Mouse (Mus musculus): ENCODE measurements at regions not wholly inside any gene's neighbourhood (a gene's known extent, or its start where the extent isn't known, plus 50 kb on each side); places are given as distances from the start of the nearest gene placed in this dataset.
"Not testable (repeated sequence)": the region's sequence is repeated elsewhere in the genome, so short reads cannot be mapped to it uniquely, and the experiment has no call there.

GRCm38 (mm10) chr3:20892916-20893430 is 526.0 kb upstream of the Agtr1b start:
- no peak for DNase-seq (ENCODE audit: low spot score in 2 of 2)

DNA sequence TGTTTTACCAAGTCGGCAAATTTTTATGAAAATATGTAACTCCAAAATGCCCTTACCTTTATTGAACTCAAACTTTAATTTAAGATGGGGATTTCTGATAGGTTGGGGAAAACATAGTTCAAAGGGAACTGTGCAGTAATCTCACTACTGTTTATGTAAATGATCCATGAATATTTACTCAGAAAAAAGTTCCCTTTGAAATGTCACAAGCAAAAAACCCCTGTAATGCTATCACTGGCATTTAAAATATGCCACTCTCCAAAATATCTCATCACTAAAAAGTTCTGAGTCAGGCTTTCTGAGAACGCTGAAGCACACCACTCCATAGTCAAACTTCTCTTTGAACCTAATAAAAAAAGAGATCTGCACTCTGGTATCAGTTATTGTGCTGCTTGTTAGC is 497.3 kb upstream of the Agtr1b start:
- DNase-seq (ENCODE audit: low spot score in 2 of 2), result no peak

DNA sequence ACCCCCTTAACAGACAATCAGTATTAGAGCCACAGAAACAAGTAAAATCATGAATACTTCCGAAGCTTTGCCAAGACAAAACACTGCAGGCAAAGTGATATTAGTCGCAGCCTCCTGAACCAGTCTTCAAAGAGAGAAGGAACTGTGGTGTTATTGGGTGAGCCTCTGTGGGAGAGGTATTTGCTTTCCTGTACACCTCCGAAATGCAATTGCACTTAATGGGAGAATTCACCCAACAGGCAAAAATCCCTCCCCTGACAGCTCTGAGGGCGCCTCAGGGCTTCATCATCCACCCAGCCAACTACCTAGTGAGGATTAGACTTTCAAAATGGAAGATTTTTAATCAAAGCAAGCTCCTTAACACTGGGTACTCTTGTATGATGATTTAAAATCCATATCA is 464.1 kb upstream of the Agtr1b start:
- DNase-seq (ENCODE audit: low spot score in 2 of 2), result no peak

- no peak for DNase-seq (ENCODE audit: low spot score in 2 of 2)
Measured at GRCm38 (mm10) chr3:20829391-20829790, 462.4 kb upstream of the Agtr1b start.

GRCm38 (mm10) chr3:20828811-20829210 is 461.8 kb upstream of the Agtr1b start:
- no peak for DNase-seq (ENCODE audit: low spot score in 2 of 2)

- DNase-seq (ENCODE audit: low spot score in 2 of 2), result no peak
Measured at GRCm38 (mm10) chr3:20825661-20826334, 458.8 kb upstream of the Agtr1b start.

DNA sequence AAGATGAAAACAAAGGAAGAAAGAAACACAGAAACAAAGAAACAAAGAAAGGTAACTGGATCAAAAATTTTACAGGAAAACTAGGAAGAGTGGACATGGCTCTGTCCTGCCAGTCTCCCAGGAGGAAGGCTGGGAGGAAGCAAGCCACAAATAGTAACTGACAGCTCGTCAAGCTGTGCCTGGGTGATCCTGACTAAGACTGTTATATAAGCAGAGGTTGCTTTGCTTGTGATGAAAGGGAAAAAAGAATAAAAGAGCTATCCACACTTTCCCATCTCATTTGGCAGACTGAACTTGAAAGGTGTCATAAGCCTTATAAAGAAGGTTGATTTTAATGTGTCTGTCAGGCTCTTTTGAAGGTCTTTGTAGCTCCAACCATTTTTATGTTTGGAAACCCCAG is 455.2 kb upstream of the Agtr1b start:
- peak; percentile 10 to 25 for DNase-seq (ENCODE audit: low spot score in 2 of 2)

DNA sequence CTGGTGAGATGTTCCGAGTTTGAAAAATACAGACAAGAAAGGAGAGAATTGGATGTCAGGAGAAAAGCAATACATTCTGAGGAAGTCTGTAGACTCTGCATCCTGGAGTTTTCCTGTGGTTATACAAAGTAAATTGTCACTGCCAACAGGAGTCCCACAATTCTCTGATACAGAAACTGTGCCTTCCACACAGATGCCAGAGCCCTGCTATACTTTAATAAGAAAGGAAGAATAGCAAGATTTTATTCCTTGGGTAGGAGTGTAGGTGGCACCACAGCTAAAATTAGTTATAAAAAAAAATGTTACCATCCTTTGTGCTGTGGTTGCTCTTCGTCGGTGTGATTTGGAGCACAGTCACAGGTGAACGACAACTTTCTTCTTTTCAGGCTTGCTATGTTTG is 454.7 kb upstream of the Agtr1b start:
- DNase-seq (ENCODE audit: low spot score in 2 of 2), result no peak

DNA sequence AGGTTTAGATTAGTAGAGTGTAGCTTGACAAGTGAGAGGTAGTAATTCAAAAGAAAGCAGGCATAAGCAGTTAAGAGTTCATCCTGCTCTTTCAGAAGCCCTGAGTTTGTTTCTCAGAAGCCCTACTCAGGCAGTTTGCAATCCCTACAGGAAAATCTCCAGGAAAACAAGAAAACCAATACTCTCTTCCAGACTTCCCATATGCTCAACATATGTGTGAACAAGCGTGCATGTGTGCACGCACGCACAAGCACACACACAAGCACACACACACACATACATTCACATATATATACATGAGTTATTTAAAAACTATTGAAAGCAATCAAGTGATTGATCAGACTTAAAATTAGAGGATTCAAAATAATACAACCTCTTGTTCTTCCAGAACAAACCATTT is 453.1 kb upstream of the Agtr1b start:
- no peak for DNase-seq (ENCODE audit: low spot score in 2 of 2)

DNA sequence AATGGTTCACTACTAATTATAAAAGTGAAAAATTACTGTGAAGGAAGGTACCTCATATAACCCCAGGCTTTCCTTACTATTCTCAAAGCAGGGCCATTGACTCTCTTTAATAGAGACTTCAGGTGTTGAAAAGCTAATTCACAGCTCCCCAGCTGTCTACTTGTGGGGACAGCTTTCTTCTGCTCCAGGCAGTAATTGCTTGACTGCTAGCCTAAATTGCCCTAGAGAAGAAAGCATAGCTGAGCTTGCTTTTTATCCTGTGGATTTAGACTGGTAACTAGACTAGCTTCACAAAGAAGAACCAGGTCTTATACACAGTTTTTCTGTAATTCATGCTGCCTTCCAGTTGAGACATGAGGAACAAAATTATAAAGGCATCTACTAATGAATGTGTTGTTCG is 452.6 kb upstream of the Agtr1b start:
- DNase-seq (ENCODE audit: low spot score in 2 of 2), result no peak

DNA sequence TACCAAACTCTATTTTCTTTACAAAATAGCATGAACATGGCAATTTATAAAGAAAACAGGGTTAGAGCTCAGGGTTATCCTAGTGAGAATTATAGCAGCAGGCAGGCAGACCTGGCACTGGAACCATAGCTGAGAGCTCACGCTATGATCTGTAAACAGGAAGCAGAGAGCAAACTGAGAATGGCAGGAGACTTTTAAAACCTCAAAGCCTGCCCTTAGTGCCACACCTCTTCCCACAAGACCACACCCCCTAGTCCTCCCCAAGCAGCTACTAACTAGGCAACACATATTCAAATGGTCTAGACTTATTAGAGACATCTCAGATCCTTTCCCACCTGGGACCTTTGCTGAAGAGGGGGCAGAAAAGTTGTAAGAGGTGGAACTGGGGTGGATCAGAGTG is 449.6 kb upstream of the Agtr1b start:
- DNase-seq (ENCODE audit: low spot score in 2 of 2), result no peak

- DNase-seq (ENCODE audit: low spot score in 2 of 2), result no peak
Measured at GRCm38 (mm10) chr3:20794256-20794655, 427.3 kb upstream of the Agtr1b start.

DNA sequence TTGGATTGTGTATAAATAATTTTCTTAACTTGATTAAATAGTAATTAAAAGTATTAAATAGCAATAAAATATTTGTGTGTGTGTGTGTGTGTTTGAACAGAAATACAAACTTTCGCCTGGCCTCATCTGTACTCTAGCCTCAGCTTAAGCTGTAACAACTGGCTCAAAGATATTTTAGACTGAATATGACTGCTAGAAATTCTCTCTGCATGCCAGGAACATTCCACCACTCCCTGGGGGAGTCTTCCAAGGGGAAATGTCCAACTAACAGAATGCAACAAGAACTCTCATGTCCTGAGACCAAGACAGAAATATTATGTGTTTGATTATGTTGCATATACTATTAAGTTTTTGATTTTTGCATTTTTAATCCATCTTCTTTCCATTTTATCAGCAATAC is 425.5 kb upstream of the Agtr1b start:
- no peak for DNase-seq (ENCODE audit: low spot score in 2 of 2)

GRCm38 (mm10) chr3:20777883-20778282 is 410.9 kb upstream of the Agtr1b start:
- no peak for DNase-seq (ENCODE audit: low spot score in 2 of 2)

GRCm38 (mm10) chr3:20776964-20777304 is 410.0 kb upstream of the Agtr1b start:
- no peak for DNase-seq (ENCODE audit: low spot score in 2 of 2)

DNA sequence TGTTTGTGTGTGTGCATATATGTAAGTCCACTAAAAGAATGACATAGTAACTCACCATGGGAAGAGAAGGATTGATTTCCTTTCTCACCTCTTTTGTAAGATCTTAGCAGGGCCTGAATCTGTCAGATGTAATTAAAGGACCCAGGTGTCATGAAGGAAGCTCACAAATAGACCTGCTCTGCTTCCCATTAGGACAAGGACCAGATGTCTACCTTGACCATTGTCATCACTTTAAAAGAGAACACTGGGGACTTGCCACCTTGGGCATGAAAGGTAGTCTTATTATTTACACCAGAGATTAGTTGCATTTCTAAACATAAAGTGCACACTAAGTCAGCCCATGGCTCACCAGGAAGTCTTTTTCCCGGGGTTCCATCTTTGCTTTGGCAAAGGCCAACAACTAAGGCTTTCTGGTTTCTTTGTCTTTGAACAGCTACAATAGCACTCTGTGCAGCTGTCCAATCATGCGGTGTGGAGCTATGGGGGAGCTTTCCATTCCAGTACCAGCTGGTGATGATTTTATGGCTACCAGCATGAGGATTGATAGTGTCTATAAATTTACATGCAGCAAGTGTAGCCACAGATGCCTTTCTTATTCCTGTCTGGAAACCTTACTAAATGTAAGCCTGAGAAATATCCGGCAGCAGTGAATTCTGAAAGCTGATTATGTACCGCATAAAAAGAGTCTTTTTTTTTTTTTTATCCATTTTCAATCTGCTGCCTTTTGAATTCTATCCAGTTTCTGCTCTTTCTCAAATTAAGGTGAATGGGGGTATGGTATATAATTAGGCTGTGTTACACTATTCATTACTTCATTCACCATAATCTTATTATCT is 409.4 kb upstream of the Agtr1b start:
- peak in 1 of 2 experiments; percentile 8 for DNase-seq (ENCODE audit: low spot score in 2 of 2)

- no peak for DNase-seq (ENCODE audit: low spot score in 2 of 2)
Measured at GRCm38 (mm10) chr3:20734302-20734701, 367.3 kb upstream of the Agtr1b start.

- no peak for DNase-seq (ENCODE audit: low spot score in 2 of 2)
Measured at GRCm38 (mm10) chr3:20732005-20732404, 365.0 kb upstream of the Agtr1b start.

DNA sequence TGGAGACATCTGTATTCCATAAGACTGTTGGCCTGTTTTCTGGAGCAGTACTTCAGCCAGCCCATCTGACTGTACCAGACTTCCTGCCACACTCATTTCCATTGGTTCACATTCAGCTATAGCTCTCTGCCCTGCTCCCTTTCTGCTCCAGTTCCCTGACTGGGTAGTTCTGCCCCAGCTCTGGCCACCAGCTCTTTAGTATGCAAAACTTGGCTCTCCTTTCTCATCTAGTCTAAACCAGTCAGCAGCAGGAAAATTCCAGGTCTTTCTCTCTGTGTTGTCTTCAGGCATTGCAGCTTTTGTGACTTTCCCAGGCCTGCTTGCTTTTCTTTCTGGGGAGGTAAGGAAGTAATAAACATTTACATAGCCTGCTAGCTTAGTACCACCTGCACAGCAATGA is 363.5 kb upstream of the Agtr1b start:
- DNase-seq (ENCODE audit: low spot score in 2 of 2), result no peak

GRCm38 (mm10) chr3:20729776-20730175 is 362.8 kb upstream of the Agtr1b start:
- DNase-seq (ENCODE audit: low spot score in 2 of 2), result not testable (repeated sequence)

DNA sequence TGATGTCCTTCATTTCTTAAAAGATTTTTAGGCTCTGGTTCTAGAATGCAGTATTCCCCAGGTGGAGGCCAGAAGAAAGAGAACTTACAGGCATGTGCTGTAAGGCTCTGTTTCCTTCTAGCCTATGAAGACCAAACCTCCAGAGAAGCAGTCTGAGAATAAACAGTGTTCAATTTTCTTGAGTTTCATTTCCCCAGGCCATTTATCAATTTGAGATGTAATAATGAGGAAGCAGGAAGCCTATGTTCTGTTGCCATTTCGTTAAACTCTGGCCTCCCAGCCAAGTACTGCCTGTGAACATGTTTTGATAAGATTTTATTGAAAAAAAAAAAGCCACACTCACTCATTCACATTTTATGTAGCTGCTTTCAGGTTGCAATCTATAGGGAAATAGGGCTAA is 347.7 kb upstream of the Agtr1b start:
- DNase-seq (ENCODE audit: low spot score in 2 of 2), result no peak

- no peak for DNase-seq (ENCODE audit: low spot score in 2 of 2)
Measured at GRCm38 (mm10) chr3:20709661-20710060, 342.7 kb upstream of the Agtr1b start.

DNA sequence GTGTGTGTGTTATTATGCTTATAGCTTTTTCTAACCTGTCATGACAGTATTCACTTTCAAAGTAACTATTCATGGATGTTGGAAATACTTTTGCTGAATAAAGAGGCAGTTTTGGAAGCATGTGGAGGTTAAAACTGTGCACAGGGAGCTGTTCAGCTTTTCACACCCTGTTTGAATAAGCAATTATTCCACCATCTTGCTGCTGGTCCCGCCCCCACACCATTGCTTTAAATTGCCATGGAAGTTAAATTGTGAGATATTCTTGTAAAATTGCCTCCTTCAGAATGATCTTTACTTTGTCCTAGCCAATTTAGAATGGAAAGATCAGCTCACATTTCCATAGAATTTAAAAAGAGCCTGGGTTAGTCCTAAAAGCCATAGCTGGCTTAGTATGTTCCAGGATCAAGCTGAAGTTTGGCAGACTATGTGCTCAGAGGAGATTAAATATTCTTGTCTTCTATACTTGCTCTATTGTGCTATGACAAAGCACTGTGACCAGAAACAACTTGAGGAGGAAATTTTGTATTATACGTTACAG is 328.4 kb upstream of the Agtr1b start:
- DNase-seq (ENCODE audit: low spot score in 2 of 2), result peak; percentile 12 to 45
